Mouse (Mus musculus) brain, adult 2 months (tissue): ENCODE measurements around the gene Gm37240.

Experiments
- DNase-seq: peaks from one replicate; pipeline ENCODE4 v3.0.0; 2011; ENCODE audit warnings: low read depth, low spot score

Gene Gm37240

DNA sequence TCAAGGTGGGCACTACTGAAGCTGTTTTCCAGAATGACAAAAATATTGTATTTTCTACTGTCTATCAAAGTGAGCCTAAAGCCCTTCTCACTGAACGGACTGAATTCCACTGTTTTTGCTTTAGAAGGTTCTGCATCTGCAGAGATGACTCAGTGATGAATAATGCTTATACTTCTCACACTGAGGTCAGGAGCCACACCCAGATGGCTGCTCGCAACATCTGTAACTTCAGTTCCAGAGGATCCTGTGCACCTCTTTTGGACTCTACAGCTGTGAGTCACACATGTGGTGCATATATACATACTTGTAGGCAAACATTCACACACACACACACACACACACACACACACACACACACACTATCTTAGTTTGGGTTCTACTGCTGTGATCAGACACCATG, 602.8 kb downstream of the Gm37240 start:
- DNase-seq: peak; percentile 67

DNA sequence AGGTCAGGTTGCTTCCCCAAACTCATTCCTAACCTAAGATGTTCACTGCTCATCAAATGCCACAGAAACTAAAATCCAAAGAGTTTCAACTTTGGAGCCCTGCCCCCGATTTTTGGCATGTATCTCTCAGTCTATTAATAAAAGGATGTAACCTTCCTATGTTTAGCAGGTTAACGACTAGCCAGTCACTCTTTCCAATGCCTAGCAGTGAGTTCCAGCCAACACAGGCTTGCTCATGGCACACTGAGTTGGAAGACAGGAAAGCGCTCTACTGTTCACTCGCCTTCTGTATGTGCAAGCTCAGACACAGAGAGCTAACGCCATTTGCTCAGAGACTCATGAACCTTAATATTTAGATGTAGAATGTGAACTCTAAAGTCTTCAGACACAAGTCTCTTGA, 604.5 kb downstream of the Gm37240 start:
- DNase-seq: no peak

DNA sequence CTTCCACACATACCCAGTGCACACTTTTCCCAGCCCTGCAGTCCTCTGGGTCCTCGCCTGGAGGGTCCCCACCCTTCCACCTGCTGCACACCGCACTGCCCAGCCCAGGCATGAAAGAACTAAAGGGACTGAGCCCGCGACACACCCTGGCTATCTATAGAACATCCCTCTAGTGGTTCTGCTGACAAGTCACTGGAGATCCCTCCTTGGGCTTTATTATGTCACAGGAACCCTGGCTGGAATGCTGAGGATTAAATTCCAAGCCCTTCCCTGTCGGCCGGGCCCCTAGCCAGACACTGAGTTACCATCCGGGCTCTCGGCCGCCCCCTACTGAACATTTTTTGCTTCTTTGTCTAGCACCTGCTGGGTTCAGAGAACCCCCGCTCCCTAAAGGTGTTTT, 612.2 kb downstream of the Gm37240 start:
- DNase-seq: peak; percentile 18

DNA sequence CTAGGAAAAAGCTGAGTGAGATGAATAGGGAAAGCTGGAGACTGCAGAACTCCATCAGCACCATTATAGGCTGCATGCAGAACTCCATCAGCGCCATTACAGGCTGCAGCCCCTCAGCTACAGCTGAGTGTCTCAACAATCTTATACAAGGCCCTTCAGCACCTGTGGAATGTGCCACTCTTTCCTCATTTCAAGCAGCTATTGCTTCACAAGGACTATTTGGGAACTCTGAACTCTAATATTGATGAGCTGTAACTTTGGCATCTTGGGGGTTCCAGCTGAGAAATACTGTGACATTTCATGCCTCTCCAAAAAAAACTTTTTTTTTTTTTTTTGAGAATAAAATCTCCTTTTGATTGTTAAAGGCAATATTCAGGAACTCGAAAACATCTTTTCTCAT, 615.8 kb downstream of the Gm37240 start:
- no peak for DNase-seq

DNA sequence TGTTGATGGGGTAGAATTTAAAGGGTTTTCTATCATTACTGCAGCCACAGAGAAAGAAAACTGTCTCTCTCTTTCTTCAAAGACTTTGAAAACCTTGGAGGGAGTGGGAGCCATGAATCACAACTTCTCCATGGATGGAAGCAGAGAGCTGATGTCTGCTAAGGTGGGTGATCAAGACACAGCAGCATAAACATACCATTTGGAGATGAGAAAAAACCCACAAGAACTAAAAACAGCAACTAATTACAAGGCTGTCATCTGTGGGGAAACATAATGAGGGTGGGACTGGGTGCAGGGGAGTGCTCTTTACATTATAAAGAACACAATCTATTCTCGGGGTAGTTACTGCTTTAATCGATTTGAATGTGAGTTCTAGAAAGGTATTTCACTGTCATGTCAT, 622.4 kb downstream of the Gm37240 start:
- DNase-seq: peak; percentile 87

DNA sequence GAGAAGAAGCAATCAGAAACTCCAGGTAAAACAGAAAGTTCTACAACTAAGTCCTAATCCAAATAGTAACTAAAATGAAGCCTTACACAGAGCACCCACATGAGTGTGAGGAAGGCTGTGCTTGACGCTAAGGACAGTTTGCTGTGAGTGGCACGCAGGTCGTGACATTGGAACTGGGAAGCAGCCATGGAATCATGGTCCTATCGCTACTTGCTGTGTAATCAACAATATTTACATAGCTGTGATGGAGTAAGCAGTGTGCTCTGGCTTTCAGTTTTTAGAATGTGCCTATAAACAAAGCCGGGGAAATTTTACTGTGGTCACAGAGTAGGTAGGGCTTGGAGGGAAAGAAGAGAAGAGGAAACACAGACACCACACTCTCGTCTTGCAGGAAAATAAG, 622.8 kb downstream of the Gm37240 start:
- DNase-seq: no peak

DNA sequence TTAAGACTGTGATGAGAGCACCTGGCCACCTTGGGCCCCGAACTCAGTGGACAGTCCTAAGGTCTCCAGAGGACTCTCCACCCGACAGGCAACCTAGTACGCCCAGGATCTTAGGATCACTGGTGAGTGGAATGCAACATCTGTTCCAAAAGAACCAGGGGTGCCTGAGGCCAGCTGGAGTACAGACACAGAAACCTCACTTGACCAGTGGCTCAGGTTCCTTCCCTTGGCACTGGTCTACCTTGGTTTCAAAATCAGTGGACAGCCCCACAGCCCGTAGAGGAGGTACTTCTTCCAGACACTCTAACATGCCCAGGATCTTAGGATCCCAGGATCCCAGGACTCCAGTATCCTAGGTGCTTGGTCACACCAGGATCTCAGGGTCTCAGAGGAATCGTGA, 632.8 kb downstream of the Gm37240 start:
- DNase-seq: no peak

DNA sequence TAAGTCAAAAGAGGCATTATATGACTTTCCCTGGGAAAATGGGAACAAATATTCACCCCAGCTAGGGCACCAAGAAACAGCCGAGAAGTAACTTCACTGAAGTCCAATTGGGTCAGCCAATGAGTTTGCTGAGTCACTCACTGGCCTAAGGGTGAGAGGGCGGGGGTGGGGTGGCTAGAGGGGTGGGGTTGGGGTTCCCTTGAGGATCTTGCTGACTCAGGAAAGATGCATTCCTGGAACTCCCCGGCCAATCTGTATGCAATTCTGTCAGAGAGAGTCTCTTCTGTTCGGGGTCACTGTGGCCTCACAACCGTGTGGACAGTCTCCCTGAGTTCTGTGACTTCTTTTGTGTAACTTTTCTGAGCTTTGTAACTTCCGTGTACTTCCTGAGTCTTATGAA, 635.7 kb downstream of the Gm37240 start:
- DNase-seq: no peak

DNA sequence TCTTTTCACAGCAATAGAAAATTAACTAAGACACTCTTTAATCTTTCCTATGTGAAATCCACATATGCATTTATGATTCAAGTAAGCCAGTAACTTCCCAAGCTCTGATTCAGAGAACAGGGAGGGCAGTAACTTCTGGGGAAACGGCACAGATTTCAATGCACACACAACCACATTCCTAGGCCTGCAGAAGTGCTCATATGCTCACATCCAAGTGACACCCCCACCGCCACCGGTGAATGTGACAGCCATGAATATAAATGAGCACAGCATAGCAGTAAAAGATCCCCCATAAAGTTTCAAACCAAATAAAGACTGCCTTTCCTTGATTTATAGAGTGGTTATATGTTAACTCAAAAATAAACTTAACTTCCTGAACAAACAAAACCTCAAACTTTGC, 641.2 kb downstream of the Gm37240 start:
- peak; percentile 58 for DNase-seq

DNA sequence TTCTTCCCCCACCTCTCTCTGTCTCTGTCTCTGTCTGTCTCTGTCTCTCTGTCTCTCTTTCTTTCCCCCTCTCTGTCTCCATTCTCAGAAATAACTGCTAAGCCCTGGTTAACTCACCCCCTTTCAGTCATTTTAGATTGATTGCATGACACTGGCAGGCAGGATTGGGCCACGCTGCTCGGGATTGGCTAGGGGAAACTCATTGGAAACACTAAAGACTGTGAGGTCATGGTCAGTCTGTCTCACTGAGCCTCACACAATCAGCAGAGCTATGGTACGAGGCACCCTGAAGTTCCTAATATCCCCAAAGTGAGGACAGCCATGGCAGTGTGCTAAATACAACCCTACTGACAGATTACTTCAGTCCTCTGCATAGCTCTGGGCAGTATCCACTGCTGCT, 650.8 kb downstream of the Gm37240 start:
- DNase-seq: no peak

DNA sequence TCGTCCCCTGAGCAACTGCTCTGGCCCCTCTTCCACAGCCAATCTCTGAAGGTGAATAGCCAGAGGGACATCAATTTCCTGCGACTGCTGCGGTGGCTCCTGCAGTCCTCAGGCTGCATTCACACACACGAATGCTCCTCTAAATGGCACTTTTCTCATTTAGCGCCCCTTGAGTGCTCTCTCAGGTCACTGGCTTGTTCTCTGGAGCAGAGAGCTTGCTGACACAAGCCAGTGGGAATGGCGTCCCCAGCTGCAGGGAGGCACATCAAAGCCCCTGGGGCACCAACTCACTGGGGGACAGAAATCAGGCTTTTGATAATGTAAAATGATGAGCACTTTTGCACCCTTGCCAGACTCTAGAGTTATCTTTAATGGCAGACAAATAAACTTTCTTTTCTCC, 654.5 kb downstream of the Gm37240 start:
- DNase-seq: no peak

DNA sequence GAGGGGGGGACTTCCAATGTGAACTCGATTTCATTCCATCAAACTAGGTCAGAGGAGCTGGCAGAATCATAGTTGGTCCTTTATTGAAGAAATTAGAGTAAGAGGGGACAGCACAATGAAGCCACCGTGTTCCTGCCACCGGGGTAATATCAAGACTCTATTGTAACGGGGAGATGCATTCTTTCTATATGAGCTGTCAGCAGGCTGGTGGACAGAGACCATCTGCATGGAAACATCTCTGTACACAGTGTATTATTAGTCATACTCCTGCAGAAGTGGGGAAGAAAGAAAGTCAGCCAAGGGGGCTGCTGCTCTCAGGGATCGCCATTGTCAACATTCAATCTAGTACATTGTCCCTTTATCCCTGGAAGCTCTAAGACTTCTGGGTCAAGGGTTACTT, 665.3 kb downstream of the Gm37240 start:
- DNase-seq: no peak

DNA sequence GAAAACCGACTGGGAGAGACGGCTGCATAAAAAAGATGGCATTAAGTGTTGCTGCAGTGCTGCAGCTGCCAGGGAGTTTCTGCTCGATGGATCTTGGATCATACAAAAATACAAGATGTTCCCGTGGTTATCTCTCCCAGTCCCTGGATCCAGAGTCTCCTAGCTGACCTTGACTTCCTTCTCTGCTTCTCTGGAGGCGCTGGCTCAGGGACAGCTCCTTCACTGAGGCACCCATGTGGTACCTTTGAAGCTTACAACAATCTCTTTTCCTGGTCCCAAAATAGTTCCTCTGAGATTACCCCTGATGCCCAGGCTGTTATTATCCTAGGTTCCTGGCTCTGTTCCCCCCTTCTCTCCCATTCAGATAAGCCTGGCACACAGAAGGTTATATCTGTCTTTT, 672.4 kb downstream of the Gm37240 start:
- DNase-seq: peak; percentile 68

DNA sequence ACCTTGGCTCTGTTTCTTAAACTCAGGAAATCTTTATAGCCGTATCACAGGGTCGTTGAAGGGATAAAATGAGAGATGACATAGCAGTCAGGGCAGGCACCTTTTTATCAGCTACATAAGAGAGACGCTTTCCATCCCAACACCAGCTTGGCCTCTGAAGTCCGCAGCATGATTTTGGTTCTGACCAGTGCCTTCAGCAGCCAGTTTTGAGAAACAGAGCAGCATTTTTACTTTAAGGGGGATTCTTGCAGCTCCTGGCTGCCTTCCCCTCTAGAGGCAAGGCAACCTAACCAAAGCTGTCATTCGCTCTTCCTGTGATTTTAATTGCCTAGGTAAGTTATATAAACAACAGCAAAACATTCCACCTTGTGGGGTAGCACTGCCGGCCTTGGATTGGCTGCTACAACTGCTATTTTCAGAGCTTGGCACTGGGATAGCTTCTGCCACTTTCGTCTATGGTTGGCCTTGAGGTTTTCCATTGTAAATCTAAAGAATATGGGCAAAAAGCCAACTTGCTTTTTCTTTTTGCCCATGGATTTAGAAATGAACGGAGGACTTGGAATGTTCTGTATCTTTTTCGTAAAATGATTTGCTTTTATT, 674.5 kb downstream of the Gm37240 start:
- DNase-seq: peak; percentile 57

DNA sequence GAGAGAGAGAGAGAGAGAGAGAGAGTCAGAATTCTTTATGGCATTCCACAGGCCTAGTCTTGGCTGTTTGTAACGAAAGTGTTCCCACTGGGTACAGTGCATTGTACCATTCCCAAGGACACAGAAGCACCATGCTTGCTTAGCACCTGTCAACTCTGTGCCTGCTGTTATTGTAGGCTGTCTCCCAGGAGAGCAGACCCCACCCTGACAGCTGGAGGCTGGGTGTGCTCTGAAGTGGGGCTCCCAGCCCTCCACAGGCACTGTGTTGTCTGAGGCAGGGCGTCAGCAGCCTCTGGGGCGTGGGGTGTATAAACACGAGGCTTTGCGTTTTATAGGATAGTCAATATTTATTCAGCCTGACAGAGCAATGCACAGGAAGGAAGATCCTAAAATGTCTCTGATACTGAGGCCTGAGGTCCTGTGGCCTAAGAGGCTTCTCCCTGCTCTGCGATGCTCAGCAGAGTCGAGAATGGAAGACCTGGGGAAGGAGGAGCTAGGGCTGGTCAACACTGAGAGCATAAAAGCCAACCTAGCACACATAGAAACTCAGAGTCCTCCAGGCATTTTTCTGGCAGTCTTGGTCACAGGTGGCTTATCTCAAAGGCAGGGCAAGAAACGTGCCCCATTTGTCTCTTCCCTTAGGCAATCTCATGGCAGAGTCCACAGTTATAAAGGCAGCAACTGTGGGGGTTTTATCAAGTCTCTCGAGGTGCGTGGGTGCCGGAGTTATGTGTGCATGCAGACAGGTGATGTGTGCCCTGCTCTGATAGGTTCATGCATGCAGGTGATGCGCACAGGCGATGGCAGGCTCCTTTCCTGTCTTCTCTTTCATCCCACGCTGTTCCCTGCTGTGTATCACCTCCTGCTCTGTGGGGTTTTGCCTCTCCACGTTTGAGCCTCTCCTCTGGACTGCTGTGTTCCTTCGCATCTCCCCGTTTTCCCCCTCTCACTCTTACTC, 677.2 kb downstream of the Gm37240 start:
- DNase-seq: peak; percentile 62

DNA sequence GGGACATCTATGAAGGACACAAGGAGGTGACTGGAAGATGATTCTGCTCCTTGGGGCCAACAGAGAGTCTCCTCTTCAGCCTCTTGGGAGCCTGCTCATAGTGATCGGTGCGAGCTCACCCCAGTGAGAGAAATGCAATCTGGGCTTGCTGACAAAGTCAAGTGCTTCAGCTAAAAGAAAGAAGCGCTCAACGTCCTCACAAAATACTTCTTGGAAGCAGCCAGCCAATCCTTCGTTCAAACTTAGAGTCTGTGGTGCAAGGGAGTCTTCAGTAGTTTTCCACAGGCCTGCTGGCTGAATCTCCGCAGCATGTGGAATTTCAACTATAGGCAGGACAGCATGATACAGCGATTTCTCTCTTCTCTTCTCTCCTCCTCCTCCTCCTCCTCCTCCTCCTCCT, 680.8 kb downstream of the Gm37240 start:
- DNase-seq: peak; percentile 86

DNA sequence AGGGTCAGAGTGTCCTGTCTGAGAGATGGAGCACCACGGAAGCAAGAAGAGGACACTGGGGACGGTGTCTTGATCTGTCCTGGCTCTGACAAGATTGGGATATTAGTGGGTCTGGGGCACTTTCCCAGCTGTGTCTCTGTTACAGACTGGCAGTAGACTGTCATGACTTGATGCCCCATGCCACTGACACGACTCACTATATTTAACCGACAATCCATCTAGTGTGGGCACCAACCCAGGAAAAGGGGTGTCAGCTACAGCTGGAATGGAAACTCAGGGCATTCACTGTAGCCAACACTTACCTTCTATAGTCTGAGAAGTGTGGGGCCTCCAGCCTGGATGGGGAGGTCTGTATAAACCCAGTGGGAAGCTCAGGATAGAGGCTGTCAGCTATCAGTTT, 681.4 kb downstream of the Gm37240 start:
- DNase-seq: no peak

DNA sequence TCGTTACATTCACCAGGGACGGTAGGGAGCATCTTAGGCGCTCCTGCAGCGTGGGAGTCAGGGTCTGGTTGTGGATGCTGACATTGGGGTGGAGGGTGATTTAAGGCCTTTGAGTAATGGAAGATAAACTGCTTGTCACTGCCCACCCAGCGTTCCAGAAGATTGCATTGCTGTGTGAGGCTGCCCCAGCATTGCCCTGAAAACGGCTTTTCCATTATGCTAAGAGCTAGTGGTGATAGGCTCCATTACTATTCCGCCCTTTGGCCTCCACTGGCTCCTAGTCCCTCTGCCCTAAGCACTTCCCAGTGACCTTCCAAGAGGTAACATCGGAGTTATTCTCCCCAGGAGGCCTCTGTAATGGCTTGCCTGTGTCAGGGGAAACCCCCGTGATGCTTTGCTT, 683.7 kb downstream of the Gm37240 start:
- DNase-seq: no peak

DNA sequence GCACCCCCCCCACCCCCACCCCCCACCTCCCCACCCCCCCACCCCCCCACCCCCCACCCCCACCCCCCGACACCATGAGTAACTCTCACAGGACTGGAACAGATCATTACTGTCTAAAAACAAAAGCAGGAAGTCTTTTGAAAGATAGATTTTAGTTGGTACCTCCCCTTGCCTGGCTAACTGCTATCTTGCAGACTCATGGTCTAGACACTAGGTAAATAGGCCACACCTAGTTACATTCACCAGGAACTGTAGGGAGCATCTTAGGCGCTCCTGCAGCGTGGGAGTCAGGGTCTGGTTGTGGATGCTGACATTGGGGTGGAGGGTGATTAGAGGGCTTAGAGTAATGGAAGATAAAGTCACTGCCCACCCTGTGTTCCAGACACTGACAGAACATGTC, 684.6 kb downstream of the Gm37240 start:
- no peak for DNase-seq

DNA sequence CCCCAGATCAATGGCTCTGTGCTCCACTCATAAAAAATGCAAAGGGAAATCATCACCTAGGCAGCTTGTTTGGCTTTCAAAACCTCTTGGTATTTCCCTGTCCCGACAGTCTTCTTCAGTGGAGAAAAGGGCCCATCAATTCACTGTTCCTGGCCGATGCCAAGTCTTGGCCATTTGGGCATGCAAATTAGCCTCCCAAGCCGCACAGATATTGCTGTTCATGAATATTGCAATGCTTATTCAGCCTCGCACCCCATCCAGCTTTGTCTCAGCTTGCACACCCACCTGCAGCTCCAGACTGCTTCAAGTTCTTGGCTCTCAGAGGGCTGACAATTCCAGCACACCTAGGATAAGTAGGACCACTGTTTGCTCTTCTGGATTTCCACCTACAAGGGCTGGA, 685.5 kb downstream of the Gm37240 start:
- peak; percentile 76 for DNase-seq

DNA sequence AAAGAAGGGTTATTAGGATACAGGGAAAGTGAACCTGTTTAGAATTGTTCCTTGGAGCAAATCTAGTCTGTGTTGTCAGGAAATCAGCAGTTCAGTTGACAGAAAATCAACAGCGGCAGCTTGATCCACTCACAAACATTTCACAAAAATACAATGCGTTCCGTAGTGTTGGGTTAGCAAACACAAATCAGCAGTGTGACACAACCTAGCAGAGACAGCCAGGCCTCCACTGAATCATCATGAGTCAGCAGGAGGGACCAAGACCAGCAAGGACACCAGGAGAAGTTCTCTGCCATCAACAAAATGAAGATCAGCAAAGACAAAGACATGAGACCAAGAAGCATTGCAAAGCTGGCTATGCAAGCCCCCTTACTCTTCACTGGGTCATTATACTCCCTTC, 688.8 kb downstream of the Gm37240 start:
- peak; percentile 39 for DNase-seq

DNA sequence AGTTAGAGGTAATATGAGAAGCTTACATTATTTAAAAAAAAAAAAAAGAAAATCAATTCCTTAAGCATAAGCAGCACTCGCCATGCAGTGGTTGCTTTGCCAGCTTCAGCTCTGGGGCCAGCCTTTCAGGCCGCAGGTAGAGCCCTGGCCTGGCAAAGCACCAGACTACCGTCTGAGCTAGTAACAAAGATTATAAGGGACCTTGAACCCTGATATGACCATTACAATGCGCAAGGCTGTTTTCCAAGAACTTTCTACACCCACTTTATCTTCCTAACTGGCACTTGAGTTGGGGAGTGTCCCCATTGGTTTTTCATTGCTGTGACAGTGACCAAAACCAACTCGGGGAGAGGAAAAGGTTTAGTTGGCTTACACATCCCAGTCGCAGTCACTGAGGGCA, 690.2 kb downstream of the Gm37240 start:
- DNase-seq: no peak

DNA sequence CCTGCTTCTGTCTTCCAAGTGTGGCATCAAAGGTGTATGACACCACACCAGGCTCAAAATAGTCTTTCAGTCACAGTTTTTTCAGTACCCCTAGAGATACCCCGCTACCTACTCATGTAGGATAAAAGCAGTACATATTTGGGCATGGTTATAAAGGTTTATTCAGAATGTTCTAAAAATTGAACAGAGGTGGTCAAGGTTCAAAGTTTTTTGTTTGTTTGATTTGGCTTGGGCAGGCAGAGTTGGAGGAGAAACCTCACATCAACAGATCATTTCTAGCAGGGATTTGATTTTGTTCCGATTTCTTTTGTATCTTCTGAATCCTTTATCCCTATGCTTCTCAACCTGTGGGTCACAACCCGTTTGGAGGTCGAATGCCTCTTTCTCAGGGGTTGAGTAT, 690.7 kb downstream of the Gm37240 start:
- no peak for DNase-seq
